Mouse (Mus musculus): Measurements from ENCODE around the gene Slc9a9.

DNA sequence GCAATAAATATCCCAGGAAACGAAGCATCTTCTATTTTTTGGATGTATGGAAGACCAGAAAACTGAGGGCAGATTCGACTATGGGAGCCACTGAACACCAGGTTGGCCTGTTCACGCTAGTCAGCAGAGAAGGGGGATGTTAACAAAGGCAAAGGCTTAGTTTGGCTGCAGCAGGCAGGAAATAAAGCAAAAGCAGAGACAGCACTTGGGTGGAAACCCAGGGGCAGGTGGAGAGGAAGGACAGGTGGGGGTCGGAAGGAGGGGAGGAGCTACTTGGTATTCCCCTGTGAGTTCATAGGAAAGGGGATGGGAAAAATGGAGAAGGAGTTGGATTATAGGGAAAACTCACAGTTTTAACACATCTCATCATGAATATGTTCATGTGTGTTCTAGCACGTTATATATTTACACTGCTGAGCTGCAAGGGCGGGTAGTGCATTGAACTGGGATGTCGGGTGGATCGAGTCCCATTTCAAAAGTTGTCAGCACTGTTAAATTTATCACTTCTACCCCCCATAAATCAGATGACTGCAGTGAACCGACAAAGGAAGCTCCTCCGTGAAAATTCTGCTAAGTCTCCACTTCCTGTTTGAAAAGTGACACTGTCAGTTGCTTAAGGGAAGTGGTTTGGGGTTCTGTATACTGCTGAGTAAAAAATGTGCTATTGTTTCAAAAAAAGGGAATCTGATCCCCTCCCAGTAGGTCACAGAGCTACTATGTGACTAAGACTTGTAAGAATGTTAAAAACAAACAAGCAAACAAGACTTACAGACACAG, 21.8 kb downstream of the Slc9a9 start:
- TF ChIP-seq USF1 (IDR thresholded peaks at IDR 0.05; ENCODE audit: low read depth) (no peak), CTCF (IDR thresholded peaks at IDR 0.05; ENCODE audit: control insufficient read depth, insufficient read depth, insufficient read length) (no peak), CEBPB (IDR thresholded peaks at IDR 0.05; ENCODE audit: low read depth) (peak; percentile 66)

Data from C2C12 (cell line).